Mouse (Mus musculus) midbrain, postnatal 0 days (tissue): ENCODE measurements around the gene Washc1. TPM values are rescaled to one million over a fixed set of nuclear protein-coding genes. Genes with fewer than 3 reads are reported as not detected.

Source experiments
- ATAC-seq: fragments of 200-750 bp; cut with Nextera tagmentation; 2 replicates; pipeline ENCODE4 v1.8.0; 2017; ENCODE audit warnings: moderate number of reproducible peaks, mild to moderate bottlenecking, moderate TSS enrichment, moderate library complexity; ENCODE audit not compliant: low FRiP score
- DNase-seq: peaks from one replicate; pipeline ENCODE4 v3.0.0-alpha.2; 2015; ENCODE audit warnings: low spot score
- H3K27ac ChIP-seq: fragments of 300-500 bp; sonication (generic); 2 replicates; pipeline ENCODE4 v1.5.1; 2014; ENCODE audit warnings: low read depth, mild to moderate bottlenecking, low read length, mixed read lengths
- H3K27me3 ChIP-seq: fragments of 300-500 bp; sonication (generic); 2 replicates; pipeline ENCODE4 v1.6.1; 2014; ENCODE audit warnings: low read length, control low read depth, mixed read lengths; ENCODE audit not compliant: insufficient read depth
- H3K36me3 ChIP-seq: fragments of 300-500 bp; sonication (generic); 2 replicates; pipeline ENCODE4 v1.6.1; 2014; ENCODE audit warnings: low read length, control low read depth, mixed read lengths; ENCODE audit not compliant: insufficient read depth
- H3K4me1 ChIP-seq: fragments of 300-500 bp; sonication (generic); 2 replicates; pipeline ENCODE4 v1.6.1; 2014; ENCODE audit warnings: mild to moderate bottlenecking, control low read depth, antibody characterized with exemption, low read length, mixed read lengths; ENCODE audit not compliant: insufficient read depth
- H3K4me2 ChIP-seq: fragments of 300-500 bp; sonication (generic); 2 replicates; pipeline ENCODE4 v1.6.1; 2014; ENCODE audit warnings: low read depth, mild to moderate bottlenecking, low read length, mixed read lengths; ENCODE audit not compliant: poor library complexity, severe bottlenecking
- H3K4me3 ChIP-seq: fragments of 300-500 bp; sonication (generic); 2 replicates; pipeline ENCODE4 v1.5.1; 2014; ENCODE audit warnings: low read depth, mild to moderate bottlenecking, low read length, moderate library complexity
- H3K9ac ChIP-seq: fragments of 300-500 bp; sonication (generic); replicated peaks from 2 replicates; pipeline ENCODE4 v1.6.1; 2014; ENCODE audit warnings: mild to moderate bottlenecking, low read length, moderate library complexity, mixed read lengths; ENCODE audit not compliant: poor library complexity, severe bottlenecking
- H3K9me3 ChIP-seq: fragments of 300-500 bp; sonication (generic); 2 replicates; pipeline ENCODE4 v1.6.1; 2016; ENCODE audit warnings: low read length, control low read depth
- CTCF ChIP-seq: IDR thresholded peaks from 2 replicates; pipeline ENCODE4 v1.5.1; 2016; ENCODE audit warnings: antibody characterized with exemption, mild to moderate bottlenecking
- WGBS: fragments of 180-500 bp; shearing (Covaris S2); extraction: QIAGEN DNeasy Blood & Tissue Kit; methylation state at CpG from one replicate; pipeline ENCODE4 v1.1.7; 2014; 5-methylcytosine and 5-hydroxymethylcytosine counted together
- polyA plus RNA-seq: library from polyadenylated mRNA; unstranded; fragments of >200 nt; fragmentation: Nextera tagmentation; extraction: Ambion mirVana; gene quantifications from 2 replicates; pipeline ENCODE4 v1.2.1, GENCODE M21; 2015
- total RNA-seq: library from RNA; depleted of rRNA; stranded (reverse); fragments of >200 nt; gene quantifications from 2 replicates; pipeline ENCODE4 v1.2.3, GENCODE M21; 2014

Washc1 gene
- total and polyA plus RNA-seq, 2 experiments from 2014 or later: 41.7 to 44.1 TPM

GRCm38 (mm10) chr17:66120701-66121100 lies 9.4 kb downstream of the Washc1 start:
- H3K27me3 ChIP-seq: no peaks in the 10 kb centered on the region
- no peak for TF ChIP-seq CTCF
- 84% methylated on average over 1 of the region's 1 CpGs for WGBS
- no peak overlapping the region for H3K4me2 ChIP-seq
- H3K4me3 ChIP-seq: no peak overlapping the region
- H3K27ac ChIP-seq: no peak overlapping the region
- ATAC-seq: no peak
- no peak overlapping the region for H3K9ac ChIP-seq
- H3K9me3 ChIP-seq: no peaks in the 10 kb centered on the region
- DNase-seq: no peak
- peaks cover 45% of the 10 kb centered on the region for H3K36me3 ChIP-seq
- H3K4me1 ChIP-seq: 0 out of 2 replicates have a peak, but pooled peaks cover 4% of the 10 kb centered on the region

GRCm38 (mm10) chr17:66123066-66123815 lies 11.9 kb downstream of the Washc1 start, which contains the start of gene Ddx11:
TSS of gene Ddx11 (plus strand) at chr17:66123520.
- peak; percentile 93 for DNase-seq
- Histone ChIP-seq H3K27me3 (no peaks in the 10 kb centered on the region), H3K4me2 (peak within 1 kb of the TSS; percentile 76), H3K4me1 (0 out of 2 replicates have a peak, but pooled peaks cover 4% of the 10 kb centered on the region), H3K9ac (peak within 1 kb of the TSS; percentile 55), H3K4me3 (peak within 1 kb of the TSS; percentile 75), H3K9me3 (no peaks in the 10 kb centered on the region), H3K27ac (no peak within 1 kb of the TSS; the same call in 1 of the 2 replicates), H3K36me3 (peaks cover 21% of the 10 kb centered on the region)
- WGBS: 5% methylated on average over 45 of the region's 45 CpGs
- ATAC-seq: peak; percentile 82
- no peak for TF ChIP-seq CTCF

- DNase-seq (no peak), ATAC-seq (no peak)
- Histone ChIP-seq H3K27me3 (no peaks in the 10 kb centered on the region), H3K4me2 (peak overlapping the region; percentile 76), H3K4me1 (0 out of 2 replicates have a peak, but pooled peaks cover 4% of the 10 kb centered on the region), H3K4me3 (peak overlapping the region; percentile 75), H3K27ac (no peak overlapping the region), H3K36me3 (peaks cover 14% of the 10 kb centered on the region), H3K9ac (peak overlapping the region; percentile 55), H3K9me3 (no peaks in the 10 kb centered on the region)
- WGBS: 3% methylated on average over 20 of the region's 20 CpGs
- TF ChIP-seq CTCF: no peak
Measured at GRCm38 (mm10) chr17:66123816-66124610, 12.7 kb downstream of the Washc1 start.

- DNase-seq (no peak), ATAC-seq (no peak)
- H3K9me3 ChIP-seq: no peaks in the 10 kb centered on the region
- 0 out of 2 replicates have a peak, but pooled peaks cover 4% of the 10 kb centered on the region for H3K4me1 ChIP-seq
- H3K4me2 ChIP-seq: no peak overlapping the region
- no peak overlapping the region for H3K27ac ChIP-seq
- no peak overlapping the region for H3K4me3 ChIP-seq
- no peak overlapping the region for H3K9ac ChIP-seq
- peak; percentile 26 for TF ChIP-seq CTCF
- WGBS: 67% methylated on average over 5 of the region's 5 CpGs
- 0 out of 2 replicates have a peak, but pooled peaks cover 5% of the 10 kb centered on the region for H3K36me3 ChIP-seq
- no peaks in the 10 kb centered on the region for H3K27me3 ChIP-seq
Measured at GRCm38 (mm10) chr17:66125211-66125610, 13.9 kb downstream of the Washc1 start.

- 81% methylated on average over 9 of the region's 9 CpGs for WGBS
- Histone ChIP-seq H3K9me3 (no peaks in the 10 kb centered on the region), H3K36me3 (no peaks in the 10 kb centered on the region), H3K4me3 (no peak overlapping the region), H3K9ac (no peak overlapping the region), H3K27ac (no peak overlapping the region), H3K4me1 (no peaks in the 10 kb centered on the region), H3K4me2 (no peak overlapping the region), H3K27me3 (no peaks in the 10 kb centered on the region)
- no peak for ATAC-seq
- TF ChIP-seq CTCF: no peak
- DNase-seq: no peak
Measured at GRCm38 (mm10) chr17:66130371-66130770, 19.0 kb downstream of the Washc1 start.
